Mouse (Mus musculus) embryo, embryonic 9.5 days (tissue): ENCODE measurements around the gene Daglb.

Source experiments
- DNase-seq: peaks from one replicate; pipeline ENCODE4 v3.0.0-alpha.2; 2017; ENCODE audit errors: extremely low spot score

Daglb gene

GRCm38 (mm10) chr5:143464100-143464756, at the start of gene Daglb:
Gene Daglb, plus strand, starts transcription at chr5:143464584.
- DNase-seq = peak; percentile 87

- DNase-seq = no peak
Measured at GRCm38 (mm10) chr5:143421484-143421883, 42.9 kb upstream of the Daglb start.

GRCm38 (mm10) chr5:143422990-143423389, 41.4 kb upstream of the Daglb start:
- no peak for DNase-seq

GRCm38 (mm10) chr5:143423899-143424519, 40.4 kb upstream of the Daglb start:
- peak; percentile 56 for DNase-seq

GRCm38 (mm10) chr5:143434421-143434820, 30.0 kb upstream of the Daglb start:
- DNase-seq = peak; percentile 83

- DNase-seq = no peak
Measured at GRCm38 (mm10) chr5:143441298-143441697, 23.1 kb upstream of the Daglb start.

- no peak for DNase-seq
Measured at GRCm38 (mm10) chr5:143441753-143442152, 22.6 kb upstream of the Daglb start.

GRCm38 (mm10) chr5:143463671-143464070, 713 bp upstream of the Daglb start:
- DNase-seq = no peak

GRCm38 (mm10) chr5:143464757-143465118, 354 bp downstream of the Daglb start:
- DNase-seq = no peak

- DNase-seq = no peak
Measured at GRCm38 (mm10) chr5:143465156-143466085, 1.0 kb downstream of the Daglb start.

- no peak for DNase-seq
Measured at GRCm38 (mm10) chr5:143466891-143467669, 2.7 kb downstream of the Daglb start.

GRCm38 (mm10) chr5:143467931-143468330, 3.5 kb downstream of the Daglb start:
- no peak for DNase-seq

GRCm38 (mm10) chr5:143469628-143470027, 5.2 kb downstream of the Daglb start:
- DNase-seq = no peak

- no peak for DNase-seq
Measured at GRCm38 (mm10) chr5:143470421-143471164, 6.2 kb downstream of the Daglb start.

- no peak for DNase-seq
Measured at GRCm38 (mm10) chr5:143471165-143471546, 6.8 kb downstream of the Daglb start.

GRCm38 (mm10) chr5:143471953-143472618, 7.7 kb downstream of the Daglb start:
- no peak for DNase-seq

GRCm38 (mm10) chr5:143475153-143475844, 10.9 kb downstream of the Daglb start:
- DNase-seq = no peak

- DNase-seq = no peak
Measured at GRCm38 (mm10) chr5:143476013-143476412, 11.6 kb downstream of the Daglb start.

- no peak for DNase-seq
Measured at GRCm38 (mm10) chr5:143477901-143478300, 13.5 kb downstream of the Daglb start.

GRCm38 (mm10) chr5:143484955-143485354, 20.6 kb downstream of the Daglb start:
- no peak for DNase-seq
